11 mouse cellular contexts compared by ENCODE assay signal in genomic region chr12:112263283-112264056, GRCm38 (mm10).
DNase-seq lines count a peak whose midpoint lies in the region; ATAC-seq lines count a peak whose summit lies in the region.
"Had no signal": no experiment of that assay in that cellular context is flagged by ENCODE, and none has a peak within 500 bp of the region (broad histone marks: within the 10 kb centered on the region; RNA-seq: fewer than 3 reads in every experiment).

No protein-coding gene starts in this region.

- no peak; the same call in 1 of the 2 replicates for ATAC-seq in frontal cortex, adult (ENCODE audit: low TSS enrichment)
- peak; percentile 93 for ATAC-seq in forebrain, embryonic 16.5 days
- no peak for ATAC-seq in activated CD4-positive, CD25-positive, alpha-beta regulatory T cell, adult 4 months

- H3K36me3 ChIP-seq in forebrain, embryonic 16.5 days (ENCODE audit: control insufficient read depth, insufficient read depth): no peaks in the 10 kb centered on the region

- H3K9me3 ChIP-seq in forebrain, embryonic 16.5 days (ENCODE audit: control insufficient read depth, low read length): no peaks in the 10 kb centered on the region

- peak; percentile 14 to 53 for DNase-seq in frontal cortex, adult 2 months (ENCODE audit: extremely low spot score in 1 of 2, low spot score in 1 of 2)
- DNase-seq in brain, adult 2 months (ENCODE audit: low read depth, low spot score): peak; percentile 90
- peak; percentile 92 to 94 for DNase-seq in layer of hippocampus, postnatal 14 days (ENCODE audit: low spot score in 2 of 2)
- DNase-seq in spleen, adult 12 weeks (ENCODE audit: low spot score): no peak
- DNase-seq in lung, postnatal 4 days: no peak
- DNase-seq: kidney, adult 2 months; lung, embryonic 14.5 days; thymus, postnatal 4 days had no signal

- WGBS in forebrain, embryonic 16.5 days: 44% methylated on average over 14 of the region's 14 CpGs

- no peak overlapping the region; the same call in 1 of the 2 replicates for H3K9ac ChIP-seq in forebrain, embryonic 16.5 days (replicated peaks; ENCODE audit: low read depth, low read length)
- H3K9ac ChIP-seq: lung, embryonic 14.5 days had no signal

- H3K4me2 ChIP-seq in forebrain, embryonic 16.5 days (ENCODE audit: low read length): 0 out of 2 replicates have a peak overlapping the region, but pooled peaks have one; percentile 29
- H3K4me2 ChIP-seq: lung, embryonic 14.5 days had no signal

- no peak overlapping the region for H3K4me3 ChIP-seq in forebrain, embryonic 16.5 days (replicated peaks; ENCODE audit: low read length)

- no peaks in the 10 kb centered on the region for H3K27me3 ChIP-seq in forebrain, embryonic 16.5 days (replicated peaks; ENCODE audit: control insufficient read depth, insufficient read depth, low read length)

- peak overlapping the region; percentile 94 for H3K27ac ChIP-seq in forebrain, embryonic 16.5 days (ENCODE audit: low read length)

- H3K4me1 ChIP-seq in forebrain, embryonic 16.5 days (replicated peaks; ENCODE audit: control insufficient read depth, insufficient read depth, low read length): peaks cover 30% of the 10 kb centered on the region

Comparison
In these comparisons a context has a peak if more than half of its experiments do, and no peak if none do; other contexts are left out.
1. DNase-seq: peak in frontal cortex, adult 2 months (2 of 2), brain, adult 2 months (single experiment) and layer of hippocampus, postnatal 14 days (2 of 2); none in spleen, adult 12 weeks (single experiment) and lung, postnatal 4 days (0 of 2).